Mouse (Mus musculus) C2C12 (cell line): ENCODE measurements around the gene Tlr2. TPM values are rescaled to one million over a fixed set of nuclear protein-coding genes. Genes with fewer than 3 reads are reported as not detected.
"Not testable (repeated sequence)": the region's sequence is repeated elsewhere in the genome, so short reads cannot be mapped to it uniquely, and the experiment has no call there.

Experiments
- H3K27me3 ChIP-seq: one replicate; pipeline ENCODE4 v1.6.1; 2011; ENCODE audit not compliant: control insufficient read depth, insufficient read depth, insufficient read length
- H3K36me3 ChIP-seq: one replicate; pipeline ENCODE4 v1.6.1; 2011; ENCODE audit not compliant: control insufficient read depth, insufficient read depth
- H3K4me3 ChIP-seq: one replicate; pipeline ENCODE4 v1.5.1; 2011; ENCODE audit warnings: mild to moderate bottlenecking, control low read depth; ENCODE audit not compliant: poor library complexity, insufficient read depth, severe bottlenecking
- H3K79me2 ChIP-seq: one replicate; pipeline ENCODE4 v1.6.1; 2011; ENCODE audit not compliant: control insufficient read depth, insufficient read depth
- H3K79me3 ChIP-seq: one replicate; pipeline ENCODE4 v1.6.1; 2011; ENCODE audit warnings: low read depth, control low read depth
- H3ac ChIP-seq: one replicate; pipeline ENCODE3; 2011; ENCODE audit warnings: low read depth; ENCODE audit not compliant: control insufficient read depth, insufficient read length
- CEBPB ChIP-seq: IDR thresholded peaks from one replicate; pipeline ENCODE4 v1.6.1; 2011; ENCODE audit warnings: low read depth, mild to moderate bottlenecking, control low read depth, moderate library complexity
- CTCF ChIP-seq: IDR thresholded peaks from one replicate; pipeline ENCODE4 v1.5.1; 2011; ENCODE audit not compliant: control insufficient read depth, insufficient read depth, insufficient read length
- FOSL1 ChIP-seq: IDR thresholded peaks from one replicate; pipeline ENCODE4 v1.8.0; 2011; ENCODE audit warnings: mild to moderate bottlenecking, low read length; ENCODE audit not compliant: poor library complexity, insufficient read depth, severe bottlenecking
- MAX ChIP-seq: IDR thresholded peaks from one replicate; pipeline ENCODE4 v1.6.1; 2011; ENCODE audit warnings: mild to moderate bottlenecking, control low read depth
- MYOD1 ChIP-seq: IDR thresholded peaks from one replicate; pipeline ENCODE4 v1.6.1; 2011; ENCODE audit warnings: low read depth; ENCODE audit not compliant: control insufficient read depth, insufficient read length
- MYOG ChIP-seq: IDR thresholded peaks from one replicate; pipeline ENCODE4 v1.6.1; 2011; ENCODE audit not compliant: control insufficient read depth, insufficient read length; ENCODE audit errors: extremely low read depth
- USF1 ChIP-seq: IDR thresholded peaks from one replicate; pipeline ENCODE4 v1.6.1; 2011; ENCODE audit warnings: low read depth, mild to moderate bottlenecking, control low read depth, moderate library complexity
- long read RNA-seq, 2 experiments: library from polyadenylated mRNA; unstranded; transcript quantifications; one replicate each; pipeline ENCODE4 v2.0.0; 2019 to 2020
- polyA plus RNA-seq: library from polyadenylated mRNA; unstranded; fragments of >200 nt; fragmentation: generic; extraction: Trizol; gene quantifications from one replicate; pipeline ENCODE4 v1.2.1, GENCODE M21; 2012; ENCODE audit warnings: missing spikeins

The Tlr2 gene
- 0.49 TPM for polyA plus RNA-seq
- long read RNA-seq, experiment 1, partial matches to known transcripts = 2 of 7 reads
- long read RNA-seq, experiment 1, other reads (novel, unspliced or antisense) = 2 of 7 reads
- long read RNA-seq, experiment 2, transcript Tlr2-201 (3 exons, 3,014 nt) = major isoform, 16 of 28 reads
- long read RNA-seq, experiment 2, partial matches to known transcripts = 8 of 28 reads
- long read RNA-seq, experiment 2, other reads (novel, unspliced or antisense) = 4 of 28 reads

DNA sequence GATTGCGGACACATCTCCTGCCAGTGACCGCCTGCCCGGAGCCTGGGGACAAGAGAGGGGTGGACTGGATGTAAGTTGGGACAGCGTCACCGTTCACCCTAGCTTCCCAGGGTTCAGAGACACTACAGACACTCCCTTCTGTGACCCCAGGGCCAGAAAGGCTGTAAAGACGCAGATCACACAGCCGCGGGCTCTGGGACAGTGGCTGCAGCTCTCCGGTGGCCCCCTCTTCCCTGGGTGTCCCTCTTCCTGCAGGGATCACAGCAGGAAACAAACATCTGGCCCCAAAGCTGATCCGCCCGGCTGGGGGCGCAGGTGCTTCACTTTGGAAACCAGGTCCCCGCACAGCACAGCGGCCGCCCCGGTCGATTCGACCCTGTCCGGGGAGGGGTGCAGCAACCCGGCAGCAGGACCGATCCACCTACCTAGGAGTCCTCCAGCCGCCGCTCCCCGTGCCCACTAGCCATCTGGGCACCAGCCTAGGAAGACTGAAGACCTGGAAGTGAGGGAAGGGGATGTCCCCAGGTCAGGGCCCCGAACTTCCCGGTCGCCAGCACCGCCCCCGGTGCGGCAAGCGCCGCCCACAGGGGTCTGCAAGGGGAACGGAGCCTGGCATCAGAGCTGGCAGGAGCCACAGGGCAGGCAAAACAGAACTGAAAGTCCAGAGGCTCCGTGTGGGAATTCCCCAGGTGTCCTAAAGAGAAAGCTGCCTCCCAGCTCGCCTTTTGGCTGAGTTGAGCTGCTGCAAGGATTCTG lies at the start of gene Tlr2:
TSS of gene Tlr2 (minus strand) at position 673 of the 756 bp plus-strand sequence.
- Histone ChIP-seq H3ac (peak within 1 kb of the TSS; percentile 70), H3K79me3 (no peaks in the 10 kb centered on the region), H3K36me3 (no peaks in the 10 kb centered on the region), H3K27me3 (no peaks in the 10 kb centered on the region), H3K4me3 (peak within 1 kb of the TSS; percentile 36), H3K79me2 (no peaks in the 10 kb centered on the region)
- TF ChIP-seq MAX = no peak
- no peak for TF ChIP-seq CEBPB
- peak; percentile 53 for TF ChIP-seq CTCF

DNA sequence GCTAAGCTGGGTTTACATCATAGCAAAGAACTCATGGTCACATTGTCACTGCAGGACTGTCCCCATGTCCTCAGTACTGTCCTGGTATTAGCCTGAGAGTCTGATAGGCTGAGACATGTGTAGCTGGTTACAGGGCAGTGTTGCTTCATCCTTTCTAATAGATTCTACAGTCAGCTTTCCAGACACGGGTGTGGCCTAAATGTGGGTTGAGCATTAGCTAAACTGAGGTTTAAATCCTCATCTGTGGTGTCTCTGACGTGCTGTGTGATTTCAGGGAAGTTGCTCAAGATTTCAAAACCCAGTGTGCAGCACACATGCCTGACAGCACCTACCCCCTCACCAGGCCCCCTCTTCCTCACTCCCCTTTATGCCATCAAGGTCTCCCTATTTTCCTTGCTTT lies 43.6 kb upstream of the Tlr2 start:
- no peaks in the 10 kb centered on the region for H3K79me2 ChIP-seq
- H3ac ChIP-seq = no peak overlapping the region
- TF ChIP-seq CEBPB = no peak
- no peak for TF ChIP-seq CTCF
- no peak for TF ChIP-seq MYOG
- TF ChIP-seq FOSL1 = no peak
- TF ChIP-seq USF1 = no peak
- no peak for TF ChIP-seq MAX
- TF ChIP-seq MYOD1 = no peak
- no peak overlapping the region for H3K4me3 ChIP-seq
- H3K79me3 ChIP-seq = no peaks in the 10 kb centered on the region
- H3K27me3 ChIP-seq = no peaks in the 10 kb centered on the region
- H3K36me3 ChIP-seq = no peaks in the 10 kb centered on the region

- not testable (repeated sequence) for H3K79me2 ChIP-seq, H3K36me3 ChIP-seq, H3K79me3 ChIP-seq, H3K27me3 ChIP-seq, H3ac ChIP-seq, H3K4me3 ChIP-seq
Measured at GRCm38 (mm10) chr3:83879261-83880050, 37.9 kb upstream of the Tlr2 start.

DNA sequence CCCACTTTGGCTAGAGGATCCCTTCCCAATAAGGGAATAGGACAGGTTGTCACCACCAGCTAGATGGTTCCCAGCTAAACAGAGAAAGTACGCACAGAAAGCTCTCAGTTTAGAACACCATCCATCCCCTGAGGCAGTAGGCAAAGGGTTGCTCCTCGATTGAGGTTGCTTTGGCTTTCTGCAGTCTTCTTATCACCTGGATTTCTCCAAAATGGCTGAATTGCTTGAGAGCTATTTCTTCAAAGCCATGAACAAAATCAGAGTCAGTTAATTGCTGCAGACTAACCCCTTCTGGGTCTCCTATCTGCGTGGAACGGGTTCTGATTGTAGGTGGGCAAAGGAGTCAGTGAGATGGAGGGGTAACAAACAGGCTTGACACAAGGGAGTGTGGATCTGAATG lies 37.2 kb upstream of the Tlr2 start:
- no peak overlapping the region for H3K4me3 ChIP-seq
- H3ac ChIP-seq = no peak overlapping the region
- H3K79me2 ChIP-seq = no peaks in the 10 kb centered on the region
- no peaks in the 10 kb centered on the region for H3K27me3 ChIP-seq
- no peaks in the 10 kb centered on the region for H3K36me3 ChIP-seq
- no peaks in the 10 kb centered on the region for H3K79me3 ChIP-seq
- TF ChIP-seq USF1 = no peak
- TF ChIP-seq MYOG = no peak
- TF ChIP-seq FOSL1 = no peak
- no peak for TF ChIP-seq MYOD1
- no peak for TF ChIP-seq MAX
- no peak for TF ChIP-seq CTCF
- no peak for TF ChIP-seq CEBPB

DNA sequence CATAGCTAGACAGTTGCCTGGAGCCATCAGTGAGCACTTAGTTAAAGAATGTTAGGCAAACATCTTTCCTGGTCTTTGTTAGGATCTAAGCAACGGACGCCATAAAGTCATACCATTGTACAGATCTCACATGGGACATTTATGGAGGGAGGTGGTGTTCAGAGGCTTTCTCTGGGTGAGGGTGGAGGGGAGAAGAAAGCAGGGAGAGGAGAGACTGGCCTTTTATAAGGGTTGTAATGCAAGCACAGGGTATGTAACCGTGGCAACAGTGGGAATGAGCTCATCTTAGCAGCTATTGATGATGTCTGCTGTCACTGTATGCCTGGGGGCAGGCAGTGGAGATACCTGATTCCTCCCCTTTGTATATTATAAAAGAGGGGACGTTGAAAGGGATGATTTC lies 34.7 kb upstream of the Tlr2 start:
- TF ChIP-seq CTCF = no peak
- H3ac ChIP-seq = no peak overlapping the region
- H3K4me3 ChIP-seq = no peak overlapping the region
- no peaks in the 10 kb centered on the region for H3K36me3 ChIP-seq
- H3K27me3 ChIP-seq = no peaks in the 10 kb centered on the region
- H3K79me2 ChIP-seq = no peaks in the 10 kb centered on the region
- H3K79me3 ChIP-seq = no peaks in the 10 kb centered on the region

GRCm38 (mm10) chr3:83875078-83875477 lies 33.5 kb upstream of the Tlr2 start:
- H3K4me3 ChIP-seq = not testable (repeated sequence)

GRCm38 (mm10) chr3:83872853-83873252 lies 31.3 kb upstream of the Tlr2 start:
- H3K27me3 ChIP-seq, H3K79me2 ChIP-seq, H3K4me3 ChIP-seq, H3K36me3 ChIP-seq, H3K79me3 ChIP-seq, H3ac ChIP-seq: not testable (repeated sequence)

More at GRCm38 (mm10) chr3:83875078-83875477, 33.5 kb upstream of the Tlr2 start:
- not testable (repeated sequence) for H3K27me3 ChIP-seq, H3ac ChIP-seq, H3K79me2 ChIP-seq, H3K36me3 ChIP-seq, H3K79me3 ChIP-seq

GRCm38 (mm10) chr3:83871962-83872361 lies 30.4 kb upstream of the Tlr2 start:
- not testable (repeated sequence) for H3ac ChIP-seq, H3K79me3 ChIP-seq, H3K36me3 ChIP-seq, H3K4me3 ChIP-seq, H3K27me3 ChIP-seq, H3K79me2 ChIP-seq

- not testable (repeated sequence) for H3K36me3 ChIP-seq, H3ac ChIP-seq, H3K4me3 ChIP-seq, H3K79me3 ChIP-seq, H3K27me3 ChIP-seq, H3K79me2 ChIP-seq
Measured at GRCm38 (mm10) chr3:83871559-83871958, 30.0 kb upstream of the Tlr2 start.
